Mouse (Mus musculus) G1E (cell line): ENCODE results near the gene Acap3. TPM values are rescaled to one million over a fixed set of nuclear protein-coding genes. Genes with fewer than 3 reads are reported as not detected.
A peak's percentile ranks its signal among the peaks of the same experiment; 100 is the strongest.

ENCODE experiments used
- ATAC-seq: 2 replicates; pipeline ENCODE4 v1.8.0; 2016; ENCODE audit warnings: mild to moderate bottlenecking; ENCODE audit not compliant: insufficient number of reproducible peaks, poor library complexity, low FRiP score, severe bottlenecking; ENCODE audit errors: extremely low read depth
- DNase-seq: peaks from one replicate; pipeline ENCODE4 v3.0.0; 2012; ENCODE audit warnings: low spot score
- H3K27me3 ChIP-seq: 2 replicates; pipeline ENCODE4 v1.6.1; 2012; ENCODE audit warnings: mild to moderate bottlenecking, low read length, inconsistent platforms; ENCODE audit not compliant: insufficient read depth
- H3K36me3 ChIP-seq: replicated peaks from 2 replicates; pipeline ENCODE3; 2012; ENCODE audit warnings: mild to moderate bottlenecking, inconsistent platforms
- H3K4me1 ChIP-seq: 2 replicates; pipeline ENCODE4 v1.6.1; 2012; ENCODE audit warnings: low read depth, low read length, inconsistent platforms, mixed read lengths; ENCODE audit not compliant: insufficient read depth
- H3K4me3 ChIP-seq: 2 replicates; pipeline ENCODE4 v1.5.1; 2012; ENCODE audit warnings: low read depth, mild to moderate bottlenecking, inconsistent platforms, low read length, moderate library complexity, mixed read lengths
- H3K9me3 ChIP-seq: replicated peaks from 2 replicates; pipeline ENCODE4 v1.6.1; 2012; ENCODE audit warnings: inconsistent platforms
- CTCF ChIP-seq: IDR thresholded peaks from 2 replicates; pipeline ENCODE4 v1.5.1; 2012; ENCODE audit warnings: low read depth, low read length, inconsistent platforms, mixed read lengths
- GATA1 ChIP-seq: IDR thresholded peaks from 2 replicates; pipeline ENCODE4 v1.6.1; 2012; ENCODE audit warnings: borderline replicate concordance, low read length, inconsistent platforms, mixed read lengths
- GATA2 ChIP-seq: IDR thresholded peaks from 2 replicates; pipeline ENCODE4 v1.6.1; 2012; ENCODE audit warnings: low read depth, low read length, inconsistent platforms, borderline replicate concordance
- POLR2AphosphoS5 ChIP-seq: IDR thresholded peaks from 2 replicates; pipeline ENCODE4 v1.6.1; 2012; ENCODE audit warnings: low read depth, low read length, inconsistent platforms; ENCODE audit not compliant: insufficient replicate concordance
- TAL1 ChIP-seq: conservative IDR thresholded peaks from 2 replicates; pipeline ENCODE4 v1.6.1; 2012; ENCODE audit warnings: low read depth, low read length, inconsistent platforms, mixed read lengths
- polyA plus RNA-seq: library from polyadenylated mRNA; stranded (reverse); fragments of >175 nt; gene quantifications from 2 replicates; pipeline ENCODE4 v1.2.3, GENCODE M21; 2012
- total RNA-seq, 2 experiments: library from RNA; stranded (forward) in 1 of 2; stranded (reverse) in 1 of 2; fragments of 200-1000 nt in 1 of 2; fragments of >200 nt in 1 of 2; fragmentation: Nextera tagmentation in 1 of 2; gene quantifications; 2 replicates each; pipeline ENCODE4 v1.2.3; 2014 to 2017

The Acap3 gene
- total and polyA plus RNA-seq, 3 experiments = 12.4 to 31.0 (median 19.9) TPM

DNA sequence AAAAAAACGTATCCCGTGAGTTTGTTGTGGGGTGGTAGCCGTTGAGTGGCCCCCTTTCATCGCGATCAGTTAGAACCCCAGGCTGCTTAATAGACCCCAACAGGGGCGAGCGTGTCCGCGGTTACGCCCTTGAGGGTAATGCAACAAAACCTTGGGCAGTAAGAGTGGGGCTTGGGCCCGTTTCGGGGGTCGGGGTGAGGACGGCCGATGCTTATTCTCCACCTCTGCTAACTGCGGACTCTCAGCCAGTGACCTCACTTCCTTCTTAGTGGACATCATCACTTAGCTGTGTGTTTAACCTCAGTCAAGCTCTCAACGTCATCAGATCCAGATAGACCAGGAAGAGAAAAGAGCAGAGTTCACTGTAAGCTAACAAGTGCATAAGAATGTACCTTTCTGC is 52.6 kb downstream of the Acap3 start:
- H3K9me3 ChIP-seq = no peaks in the 10 kb centered on the region
- DNase-seq = peak; percentile 48
- H3K27me3 ChIP-seq = no peaks in the 10 kb centered on the region; the same call in 1 of the 2 replicates
- H3K36me3 ChIP-seq = peaks cover 42% of the 10 kb centered on the region
- TF ChIP-seq GATA1 = no peak
- no peak for TF ChIP-seq GATA2
- no peak for TF ChIP-seq POLR2AphosphoS5
- no peak for TF ChIP-seq CTCF
- no peak for TF ChIP-seq TAL1
- no peak; the same call in 1 of the 2 replicates for ATAC-seq
- H3K4me3 ChIP-seq = peak overlapping the region; percentile 97
- H3K4me1 ChIP-seq = peaks cover 44% of the 10 kb centered on the region

GRCm38 (mm10) chr4:155947094-155947493 is 55.5 kb downstream of the Acap3 start:
- ATAC-seq (no peak), DNase-seq (no peak)
- Histone ChIP-seq H3K4me3 (no peak overlapping the region), H3K36me3 (peaks cover 70% of the 10 kb centered on the region), H3K4me1 (peaks cover 44% of the 10 kb centered on the region), H3K27me3 (no peaks in the 10 kb centered on the region), H3K9me3 (no peaks in the 10 kb centered on the region)
- TF ChIP-seq GATA1 (no peak), POLR2AphosphoS5 (no peak), CTCF (no peak), TAL1 (no peak), GATA2 (no peak)

- Histone ChIP-seq H3K36me3 (peaks cover 86% of the 10 kb centered on the region), H3K4me3 (no peak overlapping the region), H3K4me1 (peaks cover 12% of the 10 kb centered on the region; the same call in 1 of the 2 replicates), H3K27me3 (no peaks in the 10 kb centered on the region), H3K9me3 (no peaks in the 10 kb centered on the region)
- ATAC-seq = no peak
- no peak for DNase-seq
- no peak for TF ChIP-seq GATA1
- no peak for TF ChIP-seq TAL1
- TF ChIP-seq CTCF = no peak
- no peak for TF ChIP-seq GATA2
- no peak for TF ChIP-seq POLR2AphosphoS5
These were observed 63.9 kb downstream of the Acap3 start for GRCm38 (mm10) chr4:155955491-155955890.

Other genes starting within 250 kb of the Acap3 start
Only the 20 nearest of the 28 such genes appear.
- gene Tmem240, start 157.0 kb upstream of the Acap3 start, total RNA-seq (2014; fragmentation: Nextera tagmentation) = 0.58 and 0.68 TPM in 2 replicates
- gene Tmem240, start 157.0 kb upstream of the Acap3 start, total RNA-seq (2017) = 0.55 and 0.64 TPM in 2 replicates
- 0.94 and 0.98 TPM in 2 replicates for gene Tmem240, start 157.0 kb upstream of the Acap3 start, polyA plus RNA-seq
- gene Atad3a, start 130.7 kb upstream of the Acap3 start, total RNA-seq (2014; fragmentation: Nextera tagmentation) = 43.2 and 64.6 TPM in 2 replicates
- gene Atad3a, start 130.7 kb upstream of the Acap3 start, total RNA-seq (2017) = 58.8 and 61.5 TPM in 2 replicates
- 65.7 and 70.7 TPM in 2 replicates for gene Atad3a, start 130.7 kb upstream of the Acap3 start, polyA plus RNA-seq
- 0.39 and 0.68 TPM in 2 replicates for gene Vwa1, start 117.1 kb upstream of the Acap3 start, total RNA-seq (2014; fragmentation: Nextera tagmentation)
- gene Vwa1, start 117.1 kb upstream of the Acap3 start, total RNA-seq (2017) = 0.93 and 1.0 TPM in 2 replicates
- gene Vwa1, start 117.1 kb upstream of the Acap3 start, polyA plus RNA-seq = 0.09 and 0.10 TPM in 2 replicates
- not detected in 2 replicates for gene Tmem88b, start 105.9 kb upstream of the Acap3 start, total RNA-seq (2014; fragmentation: Nextera tagmentation)
- 0.05 and 0.06 TPM in 2 replicates for gene Tmem88b, start 105.9 kb upstream of the Acap3 start, total RNA-seq (2017)
- gene Tmem88b, start 105.9 kb upstream of the Acap3 start, polyA plus RNA-seq = 0.01 TPM in 1 of 2 replicates, not detected in the other
- not detected in 2 replicates for gene Ankrd65, start 101.4 kb upstream of the Acap3 start, total RNA-seq (2014; fragmentation: Nextera tagmentation)
- not detected in 2 replicates for gene Ankrd65, start 101.4 kb upstream of the Acap3 start, total RNA-seq (2017)
- not detected in 2 replicates for gene Ankrd65, start 101.4 kb upstream of the Acap3 start, polyA plus RNA-seq
- gene Mrpl20, start 88.9 kb upstream of the Acap3 start, total RNA-seq (2014; fragmentation: Nextera tagmentation) = 86.3 and 97.2 TPM in 2 replicates
- gene Mrpl20, start 88.9 kb upstream of the Acap3 start, total RNA-seq (2017) = 85.3 and 124 TPM in 2 replicates
- 15.1 and 17.9 TPM in 2 replicates for gene Mrpl20, start 88.9 kb upstream of the Acap3 start, polyA plus RNA-seq
- gene Ccnl2, start 79.3 kb upstream of the Acap3 start, total RNA-seq (2014; fragmentation: Nextera tagmentation) = 121 and 171 TPM in 2 replicates
- 125 and 150 TPM in 2 replicates for gene Ccnl2, start 79.3 kb upstream of the Acap3 start, total RNA-seq (2017)
- 33.0 and 41.8 TPM in 2 replicates for gene Ccnl2, start 79.3 kb upstream of the Acap3 start, polyA plus RNA-seq
- 147 and 155 TPM in 2 replicates for gene Aurkaip1, start 60.5 kb upstream of the Acap3 start, total RNA-seq (2014; fragmentation: Nextera tagmentation)
- 158 and 160 TPM in 2 replicates for gene Aurkaip1, start 60.5 kb upstream of the Acap3 start, total RNA-seq (2017)
- gene Aurkaip1, start 60.5 kb upstream of the Acap3 start, polyA plus RNA-seq = 291 and 293 TPM in 2 replicates
- gene Mxra8, start 52.1 kb upstream of the Acap3 start, total RNA-seq (2014; fragmentation: Nextera tagmentation) = not detected in 2 replicates
- 0.33 and 0.46 TPM in 2 replicates for gene Mxra8, start 52.1 kb upstream of the Acap3 start, total RNA-seq (2017)
- gene Mxra8, start 52.1 kb upstream of the Acap3 start, polyA plus RNA-seq = not detected in 2 replicates
- gene Dvl1, start 44.4 kb upstream of the Acap3 start, total RNA-seq (2014; fragmentation: Nextera tagmentation) = 14.4 and 16.8 TPM in 2 replicates
- gene Dvl1, start 44.4 kb upstream of the Acap3 start, total RNA-seq (2017) = 9.2 and 13.7 TPM in 2 replicates
- 77.7 and 92.8 TPM in 2 replicates for gene Dvl1, start 44.4 kb upstream of the Acap3 start, polyA plus RNA-seq
- gene Tas1r3, start 28.5 kb upstream of the Acap3 start, total RNA-seq (2014; fragmentation: Nextera tagmentation) = 1.6 and 1.7 TPM in 2 replicates
- 0.52 and 0.60 TPM in 2 replicates for gene Tas1r3, start 28.5 kb upstream of the Acap3 start, total RNA-seq (2017)
- gene Tas1r3, start 28.5 kb upstream of the Acap3 start, polyA plus RNA-seq = 0.02 and 0.03 TPM in 2 replicates
- gene Cptp, start 22.4 kb upstream of the Acap3 start, total RNA-seq (2014; fragmentation: Nextera tagmentation) = 6.7 and 11.8 TPM in 2 replicates
- 9.3 and 9.5 TPM in 2 replicates for gene Cptp, start 22.4 kb upstream of the Acap3 start, total RNA-seq (2017)
- 1.1 and 3.6 TPM in 2 replicates for gene Cptp, start 22.4 kb upstream of the Acap3 start, polyA plus RNA-seq
- 35.6 and 47.3 TPM in 2 replicates for gene Ints11, start 22.3 kb upstream of the Acap3 start, total RNA-seq (2014; fragmentation: Nextera tagmentation)
- gene Ints11, start 22.3 kb upstream of the Acap3 start, total RNA-seq (2017) = 43.5 and 63.3 TPM in 2 replicates
- gene Ints11, start 22.3 kb upstream of the Acap3 start, polyA plus RNA-seq = 21.7 and 26.8 TPM in 2 replicates
- 16.6 and 19.5 TPM in 2 replicates for gene Pusl1, start within 50 bp of the Acap3 start, total RNA-seq (2014; fragmentation: Nextera tagmentation)
- 27.9 and 32.3 TPM in 2 replicates for gene Pusl1, start within 50 bp of the Acap3 start, total RNA-seq (2017)
- 135 and 233 TPM in 2 replicates for gene Pusl1, start within 50 bp of the Acap3 start, polyA plus RNA-seq
- gene Ube2j2, start 52.0 kb downstream of the Acap3 start, total RNA-seq (2014; fragmentation: Nextera tagmentation) = 118 and 122 TPM in 2 replicates
- gene Ube2j2, start 52.0 kb downstream of the Acap3 start, total RNA-seq (2017) = 124 and 178 TPM in 2 replicates
- gene Ube2j2, start 52.0 kb downstream of the Acap3 start, polyA plus RNA-seq = 167 and 223 TPM in 2 replicates
- gene C1qtnf12, start 70.5 kb downstream of the Acap3 start, total RNA-seq (2014; fragmentation: Nextera tagmentation) = 17.0 and 19.9 TPM in 2 replicates
- 9.7 and 14.2 TPM in 2 replicates for gene C1qtnf12, start 70.5 kb downstream of the Acap3 start, total RNA-seq (2017)
- 43.7 and 60.7 TPM in 2 replicates for gene C1qtnf12, start 70.5 kb downstream of the Acap3 start, polyA plus RNA-seq
- 3.6 and 5.1 TPM in 2 replicates for gene B3galt6, start 100.8 kb downstream of the Acap3 start, total RNA-seq (2014; fragmentation: Nextera tagmentation)
- gene B3galt6, start 100.8 kb downstream of the Acap3 start, total RNA-seq (2017) = 11.6 and 11.7 TPM in 2 replicates
- gene B3galt6, start 100.8 kb downstream of the Acap3 start, polyA plus RNA-seq = 4.1 and 4.2 TPM in 2 replicates
- 51.0 and 94.4 TPM in 2 replicates for gene Sdf4, start 101.0 kb downstream of the Acap3 start, total RNA-seq (2014; fragmentation: Nextera tagmentation)
- 156 and 163 TPM in 2 replicates for gene Sdf4, start 101.0 kb downstream of the Acap3 start, total RNA-seq (2017)
- gene Sdf4, start 101.0 kb downstream of the Acap3 start, polyA plus RNA-seq = 30.7 and 31.8 TPM in 2 replicates
- 2.3 and 2.5 TPM in 2 replicates for gene Tnfrsf4, start 122.0 kb downstream of the Acap3 start, total RNA-seq (2014; fragmentation: Nextera tagmentation)
- 1.2 and 3.1 TPM in 2 replicates for gene Tnfrsf4, start 122.0 kb downstream of the Acap3 start, total RNA-seq (2017)
- 0.58 and 1.1 TPM in 2 replicates for gene Tnfrsf4, start 122.0 kb downstream of the Acap3 start, polyA plus RNA-seq
- gene Tnfrsf18, start 134.3 kb downstream of the Acap3 start, total RNA-seq (2014; fragmentation: Nextera tagmentation) = not detected in 2 replicates
- 0.22 TPM in 1 of 2 replicates, not detected in the other for gene Tnfrsf18, start 134.3 kb downstream of the Acap3 start, total RNA-seq (2017)
- gene Tnfrsf18, start 134.3 kb downstream of the Acap3 start, polyA plus RNA-seq = not detected in 2 replicates